Mouse (Mus musculus): ENCODE data around the gene Esr1.

DNA sequence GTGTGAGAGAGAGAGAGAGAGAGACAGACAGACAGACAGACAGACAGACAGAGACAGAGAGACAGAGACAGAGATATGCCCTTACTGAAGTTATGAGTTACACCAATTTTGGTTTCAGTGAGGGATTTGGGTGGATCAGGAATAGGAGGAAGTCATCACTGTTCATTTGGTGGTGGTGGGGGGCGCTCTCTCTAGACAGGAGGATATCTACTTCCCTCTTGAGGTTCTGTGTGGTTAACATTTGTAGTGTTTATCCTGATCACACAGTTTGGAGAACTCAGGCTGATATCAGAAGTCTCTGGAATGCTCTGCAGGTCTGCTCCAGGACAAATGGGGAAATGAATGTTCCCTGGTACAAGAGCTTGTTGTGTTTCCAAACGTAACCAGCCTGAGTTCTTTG is 312.2 kb downstream of the Esr1 start:
- no peak for TF ChIP-seq CTCF (IDR thresholded peaks at IDR 0.05; ENCODE audit: low read depth, low read length)
- TF ChIP-seq EP300 (IDR thresholded peaks at IDR 0.05; ENCODE audit: insufficient read depth, low read depth, low read length): no peak
- no peak for TF ChIP-seq POLR2A (IDR thresholded peaks at IDR 0.05; ENCODE audit: insufficient read depth, low read length)
